Mouse (Mus musculus): ENCODE results near the gene Msh3.
"Not testable (repeated sequence)": the region's sequence is repeated elsewhere in the genome, so short reads cannot be mapped to it uniquely, and the experiment has no call there.

Msh3 gene

DNA sequence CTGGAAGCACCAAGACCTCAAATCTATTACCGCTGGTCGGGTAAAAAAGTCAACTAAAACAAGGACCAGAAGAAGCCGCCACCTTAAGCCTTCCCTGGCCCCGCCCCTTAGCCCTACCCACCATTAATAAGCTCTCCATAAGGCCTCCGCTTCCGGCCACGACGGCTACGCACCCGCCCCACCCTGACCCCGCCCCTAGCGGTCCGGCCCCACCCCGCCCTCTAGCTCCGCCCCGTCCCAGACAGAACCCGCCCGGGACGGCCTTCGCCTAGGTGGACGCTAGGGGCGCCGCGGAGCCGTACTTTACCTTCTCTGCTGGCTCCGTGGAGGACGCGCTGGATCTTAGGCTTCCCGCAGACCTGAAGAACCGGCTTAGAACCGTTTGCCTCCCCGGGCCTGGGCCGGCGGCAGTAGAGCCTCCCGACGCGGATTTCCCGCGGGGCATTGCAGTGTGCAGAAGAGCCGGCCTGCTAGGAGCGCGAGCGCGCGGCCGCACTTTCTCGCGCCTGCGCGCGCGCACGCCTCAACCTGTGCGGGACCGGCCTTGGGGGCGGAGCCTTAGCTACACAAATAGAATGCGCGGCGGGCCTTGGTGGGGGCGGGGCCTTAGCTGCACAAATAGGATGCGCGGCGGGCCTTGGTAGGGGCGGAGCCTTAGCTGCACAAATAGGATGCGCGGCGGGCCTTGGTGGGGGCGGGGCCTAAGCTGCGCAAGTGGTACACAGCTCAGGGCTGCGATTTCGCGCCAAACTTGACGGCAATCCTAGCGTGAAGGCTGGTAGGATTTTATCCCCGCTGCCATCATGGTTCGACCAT is at the start of gene Msh3, which contains the start of gene Dhfr:
Gene Msh3, minus strand, starts transcription at position 548 of the 816 bp plus-strand sequence.
Gene Dhfr, plus strand, starts transcription at position 271 of the 816 bp plus-strand sequence.
- DNase-seq (ENCODE audit: low spot score in 2 of 2), result peak; percentile 94 to 95

DNA sequence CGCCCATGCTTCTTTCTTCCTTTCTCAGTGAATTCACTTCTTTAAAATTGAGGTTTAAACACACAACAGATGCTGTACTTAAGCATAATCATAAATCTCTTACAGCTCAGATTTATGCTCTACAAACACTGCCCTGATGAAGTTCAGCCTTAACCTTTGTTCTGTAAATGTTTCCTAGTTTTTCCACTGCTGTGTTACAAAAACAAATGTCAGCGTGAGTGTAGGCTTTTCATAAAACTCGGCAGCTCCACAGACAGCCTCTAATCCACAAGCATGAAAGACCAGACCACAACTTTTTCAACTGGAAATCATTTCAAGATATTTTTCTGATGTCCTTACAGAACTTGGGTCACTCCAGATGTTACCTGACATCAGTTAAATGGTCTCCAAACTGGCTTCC is 48.7 kb upstream of the Msh3 start:
- DNase-seq (ENCODE audit: low spot score in 2 of 2), result no peak

DNA sequence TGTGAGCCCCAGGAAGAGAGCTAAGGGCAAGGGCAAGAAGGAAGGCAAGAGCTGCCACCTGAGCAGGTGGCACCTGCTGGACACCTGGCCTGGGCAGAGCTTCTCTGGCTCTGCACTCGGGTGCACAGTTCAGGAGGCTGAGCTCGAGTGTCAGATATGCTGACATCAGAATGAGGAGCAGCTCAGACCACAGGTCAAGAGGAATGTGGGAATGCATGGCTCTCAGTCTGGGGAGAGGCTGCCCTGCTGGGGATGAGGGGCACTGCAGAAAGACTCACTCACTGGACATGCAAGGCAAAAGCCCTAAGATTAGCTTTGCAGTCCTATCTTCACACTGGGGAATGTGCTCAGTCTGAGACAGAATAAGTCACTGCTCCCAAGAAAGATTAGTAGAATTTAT is 47.3 kb upstream of the Msh3 start:
- no peak for DNase-seq (ENCODE audit: low spot score in 2 of 2)

DNA sequence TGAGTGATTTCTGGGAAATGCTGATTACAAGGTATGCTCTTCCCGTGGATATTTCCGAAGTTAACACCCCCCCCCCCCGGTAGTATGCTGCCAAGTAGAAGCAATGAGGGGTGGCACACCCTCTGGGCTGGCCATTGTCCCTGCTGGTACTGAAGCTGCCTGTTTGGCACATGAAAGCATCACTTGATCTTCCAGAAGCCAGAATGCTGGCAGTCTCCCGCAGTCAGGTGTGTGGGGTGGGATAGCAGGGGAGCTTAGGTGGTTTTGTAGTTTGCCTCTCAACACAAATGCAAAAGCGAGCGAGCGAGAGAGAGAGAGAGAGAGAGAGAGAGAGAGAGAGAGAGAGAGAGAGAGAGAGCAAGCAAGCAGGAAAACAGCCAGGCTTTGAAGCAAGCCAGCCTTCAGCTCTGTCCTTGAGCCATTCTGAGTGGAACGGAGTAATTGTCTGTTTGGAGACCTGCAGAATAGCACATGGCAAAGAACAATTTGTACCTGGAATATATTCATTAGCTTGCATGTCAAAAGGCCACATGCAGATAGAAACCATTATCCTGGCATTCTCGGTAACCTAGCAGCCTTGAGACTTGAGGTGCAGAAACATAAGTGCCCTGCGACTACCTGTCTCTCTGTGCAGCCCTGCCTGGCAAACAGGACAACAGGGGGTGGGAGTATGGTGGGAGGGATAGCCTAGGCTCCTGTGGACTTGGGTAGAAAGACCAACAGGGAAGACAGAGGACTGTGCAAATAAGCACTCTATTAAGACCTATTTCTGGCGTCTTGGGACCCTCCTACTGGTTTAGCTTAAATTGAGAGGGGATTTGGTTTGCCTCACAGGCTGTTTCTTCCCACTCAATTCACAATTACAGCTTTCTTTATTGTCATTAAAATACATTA is 43.9 kb upstream of the Msh3 start:
- DNase-seq (ENCODE audit: low spot score in 2 of 2), result no peak

DNA sequence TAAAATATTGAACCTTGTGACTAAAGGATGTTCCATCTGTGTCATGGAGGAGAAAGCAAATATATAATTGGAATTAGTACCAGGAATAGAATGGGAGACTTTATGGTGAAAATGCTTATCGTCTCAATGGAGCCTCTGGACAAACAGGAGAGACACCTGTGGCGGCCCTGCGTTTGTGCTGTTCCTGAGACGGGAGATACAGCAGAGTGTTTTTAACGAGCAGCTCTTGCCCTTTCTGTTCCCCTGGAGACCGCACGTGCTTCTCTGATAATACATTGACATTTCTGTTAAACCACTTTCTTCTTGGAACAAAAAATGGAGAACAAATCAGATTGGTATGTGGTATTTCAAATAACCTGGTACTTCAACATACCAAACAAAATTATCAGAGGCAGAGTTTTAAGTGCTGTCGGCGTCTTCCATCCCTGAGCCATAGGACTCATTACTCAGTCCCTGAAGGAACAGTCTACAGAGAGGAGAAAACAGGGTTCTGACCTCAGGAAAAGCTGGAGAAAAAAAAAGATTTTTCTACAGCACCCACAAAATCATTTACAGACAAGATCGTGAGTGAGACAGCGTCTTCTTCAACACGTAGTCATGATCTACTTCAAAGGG is 38.4 kb upstream of the Msh3 start:
- DNase-seq (ENCODE audit: low spot score in 2 of 2), result no peak

DNA sequence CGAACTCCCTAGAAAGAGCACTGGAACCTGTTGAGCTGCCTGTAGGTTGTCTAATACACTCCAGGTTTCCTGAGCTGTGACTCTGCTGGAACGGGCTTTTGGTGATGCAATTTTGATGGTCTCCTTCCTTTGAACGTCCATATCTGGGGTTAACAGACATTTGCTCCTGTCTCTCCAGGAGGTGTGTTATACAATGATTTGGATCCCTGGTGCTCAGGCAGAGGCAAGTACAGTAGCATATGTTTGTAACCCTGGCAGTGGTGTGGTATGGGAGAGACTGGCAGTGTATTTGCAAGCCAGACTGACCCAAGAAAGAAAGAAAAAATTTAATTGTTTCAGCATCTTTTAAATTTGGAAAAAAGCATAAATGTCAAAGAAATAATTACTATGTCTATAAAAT is 32.6 kb upstream of the Msh3 start:
- no peak for DNase-seq (ENCODE audit: low spot score in 2 of 2)

DNA sequence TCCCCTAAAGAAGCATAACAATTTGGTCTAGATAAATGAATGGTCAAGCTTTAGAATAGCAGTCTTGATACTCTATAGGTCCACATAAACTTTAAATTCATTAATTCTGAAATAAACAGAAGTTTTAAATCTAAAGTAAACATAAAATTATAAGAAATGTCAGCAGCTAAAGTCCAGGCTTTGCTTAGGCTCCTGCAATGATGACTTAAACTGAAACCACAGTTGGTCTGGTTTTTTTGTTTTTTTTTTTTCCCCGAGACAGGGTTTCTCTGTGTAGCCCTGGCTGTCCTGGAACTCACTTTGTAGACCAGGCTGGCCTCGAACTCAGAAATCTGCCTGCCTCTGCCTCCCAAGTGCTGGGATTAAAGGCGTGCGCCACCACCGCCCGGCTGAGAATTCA is 16.7 kb upstream of the Msh3 start:
- not testable (repeated sequence) for DNase-seq (ENCODE audit: low spot score in 2 of 2)

DNA sequence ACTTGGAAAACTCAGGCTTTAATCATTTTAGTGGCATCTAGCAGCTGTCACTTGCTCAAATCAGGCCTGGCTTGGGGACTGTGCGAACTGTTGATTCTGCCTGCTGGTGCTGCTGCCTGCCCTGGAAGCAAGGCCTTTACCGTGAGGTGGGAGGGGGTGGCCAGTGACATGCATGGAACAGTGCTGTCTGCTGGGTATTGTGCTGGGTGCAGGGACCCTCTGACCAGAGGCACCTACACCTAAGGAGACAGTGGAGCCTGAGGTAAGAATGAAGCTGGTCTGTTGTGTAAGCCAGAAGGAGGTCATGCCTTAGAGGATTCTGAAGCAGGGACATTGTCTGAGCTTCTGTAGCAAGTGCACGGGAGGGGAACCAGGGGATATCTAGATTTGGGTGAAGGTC is 16.0 kb upstream of the Msh3 start:
- DNase-seq (ENCODE audit: low spot score in 2 of 2), result no peak

DNA sequence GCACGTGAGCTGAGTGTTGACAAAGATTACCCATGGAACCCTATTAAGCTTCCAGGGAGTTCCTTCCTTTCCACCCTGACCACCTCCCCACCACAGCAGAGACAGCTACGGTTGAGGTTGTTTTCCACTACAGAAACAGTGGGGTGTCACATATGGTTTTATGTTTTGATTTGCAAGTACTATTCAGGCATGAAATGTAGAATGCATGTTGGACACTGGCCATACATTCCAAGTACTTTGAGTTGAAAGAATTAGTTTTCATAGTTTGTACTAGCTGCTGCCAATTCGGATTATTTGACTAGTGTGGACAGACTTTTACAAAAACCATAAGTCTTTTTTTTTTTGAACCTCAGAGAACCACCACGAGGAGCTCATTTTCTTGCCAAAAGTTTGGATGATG is 10.5 kb upstream of the Msh3 start:
- DNase-seq (ENCODE audit: low spot score in 2 of 2), result no peak

DNA sequence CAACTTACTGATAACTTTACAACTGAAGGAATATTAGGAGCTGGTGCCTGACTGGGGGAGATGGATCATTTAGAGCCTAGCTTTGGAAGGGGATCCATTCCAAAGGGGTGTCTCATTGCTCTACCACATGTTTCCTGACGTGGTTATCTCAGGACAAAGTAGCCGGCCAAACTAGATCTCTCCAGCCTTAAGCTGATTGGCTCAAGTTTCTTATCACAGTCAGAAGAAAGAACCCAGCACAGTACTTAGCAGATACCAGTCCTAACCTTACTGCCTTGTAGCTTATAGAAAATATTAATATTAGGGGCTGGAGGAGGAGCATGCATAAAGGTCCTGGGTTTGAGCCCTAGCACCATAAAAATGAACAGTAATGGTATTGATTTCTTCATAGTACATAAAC is 6.8 kb upstream of the Msh3 start:
- no peak for DNase-seq (ENCODE audit: low spot score in 2 of 2)

DNA sequence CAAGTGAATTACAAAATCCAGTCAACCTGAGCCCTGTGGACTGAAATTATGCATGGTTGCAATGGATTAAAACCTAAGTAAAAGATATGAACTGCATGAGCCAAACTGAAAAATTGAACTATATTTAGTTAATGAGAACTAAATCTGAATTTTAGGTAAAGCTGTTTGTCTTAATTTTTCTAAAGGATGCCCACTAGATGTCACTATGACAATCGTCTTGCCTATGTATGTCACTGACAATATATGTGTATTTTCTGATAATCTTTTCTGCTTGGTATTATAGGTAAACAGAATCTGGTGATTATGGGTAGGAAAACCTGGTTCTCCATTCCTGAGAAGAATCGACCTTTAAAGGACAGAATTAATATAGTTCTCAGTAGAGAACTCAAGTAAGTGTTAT is 2.8 kb upstream of the Msh3 start:
- DNase-seq (ENCODE audit: low spot score in 2 of 2), result no peak

DNA sequence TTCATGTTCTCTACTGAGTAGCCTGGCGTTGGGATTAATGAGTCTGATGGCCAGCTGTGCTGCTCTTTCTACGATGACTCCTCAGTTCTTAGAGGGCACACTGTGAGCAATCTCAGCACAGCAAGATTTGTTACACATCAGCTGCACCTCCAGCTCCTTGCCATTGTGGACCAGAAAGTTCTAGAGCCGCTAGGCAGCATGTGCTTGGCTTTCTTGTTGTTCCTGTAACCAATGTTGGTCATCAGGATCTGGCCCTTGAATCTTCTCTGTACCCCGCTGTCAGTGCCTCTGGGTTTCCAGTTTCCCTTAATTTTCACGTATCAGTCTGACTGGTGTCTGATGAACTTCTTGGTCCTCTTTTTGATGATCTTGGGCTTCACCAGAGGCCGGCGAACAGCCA is 1.6 kb upstream of the Msh3 start:
- no peak for DNase-seq (ENCODE audit: low spot score in 2 of 2)

DNA sequence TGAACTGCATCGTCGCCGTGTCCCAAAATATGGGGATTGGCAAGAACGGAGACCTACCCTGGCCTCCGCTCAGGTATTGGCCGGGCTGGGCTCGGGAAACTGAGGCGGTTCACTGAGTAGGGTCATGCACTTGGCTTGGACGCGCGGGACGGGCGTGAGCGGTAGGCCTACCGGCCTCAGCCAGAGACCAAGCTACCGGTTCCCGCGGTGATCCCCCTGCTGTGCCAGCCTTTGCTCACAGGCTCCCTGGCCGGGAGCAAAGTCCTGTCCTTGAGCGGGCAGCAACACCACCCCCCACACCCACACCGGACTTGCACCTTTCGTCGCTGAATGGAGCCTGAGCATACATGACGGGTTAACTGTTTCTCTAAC is 455 bp upstream of the Msh3 start:
- no peak for DNase-seq (ENCODE audit: low spot score in 2 of 2)

DNA sequence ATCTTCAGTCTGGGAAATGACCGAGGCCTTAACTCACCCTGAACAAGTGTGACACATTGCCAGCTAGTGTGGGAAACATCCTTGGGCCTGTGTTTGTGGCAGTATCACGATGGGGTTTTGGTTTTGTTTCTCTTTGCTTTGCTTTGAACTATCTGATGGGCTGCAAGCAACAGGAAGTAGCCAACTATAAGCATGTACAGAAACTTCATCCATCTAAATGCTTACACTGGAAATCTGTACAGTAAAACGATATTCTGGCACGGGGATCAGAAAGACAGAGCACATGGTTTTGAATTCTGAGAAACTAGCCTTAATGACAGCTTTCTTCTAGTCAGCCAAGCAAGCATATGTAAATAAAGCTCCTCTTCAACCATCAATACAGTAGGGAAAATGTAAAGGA is 847 bp downstream of the Msh3 start:
- DNase-seq (ENCODE audit: low spot score in 2 of 2), result no peak

DNA sequence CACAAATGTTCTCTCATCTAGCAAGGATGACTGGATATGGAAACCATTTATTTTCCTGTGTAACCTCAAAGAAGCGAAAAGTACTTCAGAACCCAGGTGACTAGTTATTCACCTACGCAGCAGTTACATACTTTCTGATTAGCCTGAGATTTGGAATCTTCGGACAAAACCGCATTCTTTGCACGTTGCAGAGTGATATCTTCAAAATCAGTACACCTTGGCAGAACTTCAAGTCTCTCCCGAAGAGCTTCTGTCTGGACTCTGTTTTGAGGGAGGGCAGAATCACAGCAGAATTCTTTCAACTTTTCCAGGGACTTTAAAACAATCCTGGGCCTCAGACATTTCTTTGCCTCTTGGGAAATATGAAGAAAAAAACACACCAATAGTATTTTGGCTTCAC is 3.7 kb downstream of the Msh3 start:
- DNase-seq (ENCODE audit: low spot score in 2 of 2), result no peak

DNA sequence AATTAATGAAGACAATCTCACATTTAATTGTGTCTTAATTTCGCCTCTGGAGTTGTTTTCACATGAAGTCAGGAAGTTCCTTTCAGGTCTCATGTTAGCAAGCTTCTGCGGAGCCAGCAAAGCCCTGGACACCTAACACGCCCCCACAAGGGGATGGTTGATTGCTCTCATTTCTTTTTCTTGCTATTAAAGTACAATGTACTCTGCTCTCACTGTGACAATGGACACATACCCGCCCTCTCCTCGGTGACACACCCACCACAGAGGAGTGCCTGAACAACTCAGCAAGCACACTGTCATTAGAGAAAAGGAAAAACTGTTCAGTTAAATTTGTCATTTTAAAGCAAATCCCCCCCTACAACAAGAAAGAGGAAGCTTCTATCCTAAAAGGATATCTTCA is 8.5 kb downstream of the Msh3 start:
- DNase-seq (ENCODE audit: low spot score in 2 of 2), result no peak

DNA sequence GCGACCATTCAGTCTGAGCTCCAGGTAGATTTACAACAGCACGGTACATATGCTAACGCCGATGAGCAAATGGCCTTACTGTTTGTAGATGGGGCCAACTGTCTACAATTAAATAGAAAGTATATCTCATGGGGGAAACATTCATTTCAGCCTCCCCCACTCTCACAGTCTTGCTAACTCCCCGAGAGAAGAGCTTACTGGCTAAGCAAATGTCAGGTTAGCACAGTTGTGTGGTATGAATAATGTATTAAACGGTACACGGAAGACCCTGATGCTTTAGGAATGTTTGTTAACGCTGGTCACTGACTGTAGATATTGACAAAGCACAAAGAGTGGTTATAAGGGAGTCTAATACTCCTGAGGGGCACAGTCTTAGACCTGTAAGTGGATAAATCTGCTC is 10.8 kb downstream of the Msh3 start:
- DNase-seq (ENCODE audit: low spot score in 2 of 2), result no peak

DNA sequence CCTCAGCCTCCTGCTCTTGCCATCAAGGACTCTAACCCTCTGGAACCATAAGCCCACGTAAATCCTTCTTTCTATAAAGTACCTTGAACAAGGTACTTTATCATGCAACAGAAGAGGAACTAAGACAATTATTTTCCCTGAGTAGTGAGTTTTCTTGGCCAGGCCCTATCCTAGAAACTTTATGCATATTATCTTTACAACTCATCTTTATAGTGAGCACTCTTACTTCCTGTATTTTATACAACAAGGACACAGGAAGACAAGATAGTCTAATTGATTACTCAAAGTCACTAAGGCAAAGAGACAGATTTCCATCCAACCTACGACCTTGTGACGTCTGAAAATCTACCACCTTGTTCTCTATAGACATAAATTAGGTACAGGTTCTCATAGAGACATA is 15.0 kb downstream of the Msh3 start:
- no peak for DNase-seq (ENCODE audit: low spot score in 2 of 2)

DNA sequence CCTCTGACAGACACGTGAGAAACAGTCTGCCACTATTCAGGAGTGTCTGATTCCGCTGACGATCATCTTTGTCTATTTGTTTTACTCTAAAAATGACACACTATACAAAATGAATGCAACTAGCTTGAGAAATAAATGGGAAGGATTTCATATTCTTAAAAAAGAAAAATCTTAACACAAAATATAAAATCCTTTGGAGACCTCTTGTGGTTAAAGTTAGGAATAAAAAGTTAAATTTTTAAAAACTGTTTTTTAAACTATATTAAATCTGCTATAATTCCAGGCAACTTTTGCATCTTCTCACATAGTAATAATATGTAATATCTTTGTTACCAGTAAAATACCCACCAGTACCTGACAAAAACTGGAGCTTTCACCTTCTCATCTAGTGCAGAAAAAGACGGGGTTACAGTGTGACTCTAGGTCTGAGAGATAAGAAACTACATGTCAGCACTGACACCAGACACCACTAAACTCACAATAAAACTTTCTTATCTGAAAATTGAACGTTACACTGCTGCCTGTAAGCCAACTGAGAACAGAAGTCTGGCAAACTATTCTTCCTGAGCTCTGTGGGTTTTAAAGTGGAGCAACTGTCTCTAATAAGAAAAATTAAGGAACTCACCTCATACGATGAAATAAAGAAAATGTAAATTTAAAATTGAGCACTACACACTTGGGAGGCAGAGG is 16.9 kb downstream of the Msh3 start:
- DNase-seq (ENCODE audit: low spot score in 2 of 2), result no peak

DNA sequence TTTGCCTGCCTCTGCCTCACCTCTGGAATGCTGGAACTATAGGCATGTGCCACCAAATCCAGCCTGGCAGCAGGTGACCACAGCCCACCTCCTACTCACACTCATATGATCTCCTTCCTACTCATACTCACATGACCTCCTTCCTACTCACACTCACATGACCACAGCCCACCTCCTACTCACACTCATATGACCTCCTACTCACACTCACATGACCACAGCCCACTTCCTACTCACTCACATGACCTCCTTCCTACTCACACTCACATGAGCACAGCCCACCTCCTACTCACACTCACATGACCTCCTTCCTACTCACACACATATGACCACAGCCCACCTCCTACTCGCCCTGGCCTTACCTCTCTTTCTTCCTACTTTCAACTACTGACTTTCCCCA is 17.9 kb downstream of the Msh3 start:
- DNase-seq (ENCODE audit: low spot score in 2 of 2), result no peak

DNA sequence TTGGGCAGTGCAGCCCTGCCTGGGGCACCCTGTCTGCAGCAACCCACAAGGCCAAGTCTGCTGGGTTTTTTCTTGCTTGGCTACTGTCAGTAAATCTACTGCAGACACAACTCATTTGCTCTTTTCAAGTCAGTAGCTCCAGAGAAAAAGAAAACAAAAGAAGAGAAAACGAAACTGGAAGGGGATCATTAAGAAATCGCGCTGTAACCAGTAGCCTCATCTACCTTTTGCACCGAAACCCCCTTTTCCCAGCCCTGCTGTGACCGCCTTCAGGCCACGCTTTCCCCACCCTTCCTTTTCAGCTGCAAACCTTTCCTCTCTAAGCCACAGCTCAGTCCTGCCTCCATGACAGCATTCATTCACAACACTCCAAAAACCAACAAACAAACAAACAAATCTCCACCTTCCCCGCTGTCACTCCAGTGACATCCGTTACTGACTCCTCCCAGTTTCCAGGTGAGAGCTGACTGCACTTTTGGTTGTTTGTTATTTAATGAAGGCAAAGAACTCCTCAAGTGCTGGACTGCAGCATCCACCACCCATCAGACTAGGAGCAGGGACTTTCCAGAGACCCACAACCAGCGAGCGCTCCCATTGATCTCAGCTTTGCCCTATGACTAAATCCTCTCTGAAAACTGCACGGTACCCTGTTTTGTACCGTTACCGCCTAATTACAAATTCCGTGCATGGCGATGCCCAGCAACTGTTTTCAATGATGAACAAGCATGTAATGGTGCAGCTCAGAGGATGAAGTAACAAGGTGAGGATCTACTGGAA is 22.5 kb downstream of the Msh3 start:
- no peak for DNase-seq (ENCODE audit: low spot score in 2 of 2)
